Mouse (Mus musculus): ENCODE results near the gene Lrmda. TPM values are rescaled to one million over a fixed set of nuclear protein-coding genes. Genes with fewer than 3 reads are reported as not detected.

Gene Lrmda
- polyA plus RNA-seq, 1 experiment from 2014 or later, result 0.94 TPM

- Histone ChIP-seq H3K9me3 (replicated peaks; ENCODE audit: control insufficient read depth, low read length) (no peaks in the 10 kb centered on the region), H3K27me3 (ENCODE audit: control insufficient read depth, insufficient read depth, low read length) (no peaks in the 10 kb centered on the region), H3K9ac (ENCODE audit: low read length) (peak overlapping the region; percentile 99), H3K36me3 (ENCODE audit: control insufficient read depth, insufficient read depth, low read length) (0 out of 2 replicates have a peak, but pooled peaks cover 5% of the 10 kb centered on the region), H3K4me2 (ENCODE audit: low read depth, low read length) (peak overlapping the region; percentile 86), H3K4me3 (replicated peaks; ENCODE audit: low read length) (peak overlapping the region; percentile 98), H3K27ac (ENCODE audit: low read length) (peak overlapping the region; percentile 99), H3K4me1 (ENCODE audit: control insufficient read depth, insufficient read depth, low read length) (peaks cover 12% of the 10 kb centered on the region)
- no peak for ATAC-seq (ENCODE audit: insufficient read depth, low FRiP score)
- WGBS, result under 1% methylated on average over 60 of the region's 62 CpGs
Measured at GRCm38 (mm10) chr14:21985981-21986732, 33.4 kb upstream of the Lrmda start.

DNA sequence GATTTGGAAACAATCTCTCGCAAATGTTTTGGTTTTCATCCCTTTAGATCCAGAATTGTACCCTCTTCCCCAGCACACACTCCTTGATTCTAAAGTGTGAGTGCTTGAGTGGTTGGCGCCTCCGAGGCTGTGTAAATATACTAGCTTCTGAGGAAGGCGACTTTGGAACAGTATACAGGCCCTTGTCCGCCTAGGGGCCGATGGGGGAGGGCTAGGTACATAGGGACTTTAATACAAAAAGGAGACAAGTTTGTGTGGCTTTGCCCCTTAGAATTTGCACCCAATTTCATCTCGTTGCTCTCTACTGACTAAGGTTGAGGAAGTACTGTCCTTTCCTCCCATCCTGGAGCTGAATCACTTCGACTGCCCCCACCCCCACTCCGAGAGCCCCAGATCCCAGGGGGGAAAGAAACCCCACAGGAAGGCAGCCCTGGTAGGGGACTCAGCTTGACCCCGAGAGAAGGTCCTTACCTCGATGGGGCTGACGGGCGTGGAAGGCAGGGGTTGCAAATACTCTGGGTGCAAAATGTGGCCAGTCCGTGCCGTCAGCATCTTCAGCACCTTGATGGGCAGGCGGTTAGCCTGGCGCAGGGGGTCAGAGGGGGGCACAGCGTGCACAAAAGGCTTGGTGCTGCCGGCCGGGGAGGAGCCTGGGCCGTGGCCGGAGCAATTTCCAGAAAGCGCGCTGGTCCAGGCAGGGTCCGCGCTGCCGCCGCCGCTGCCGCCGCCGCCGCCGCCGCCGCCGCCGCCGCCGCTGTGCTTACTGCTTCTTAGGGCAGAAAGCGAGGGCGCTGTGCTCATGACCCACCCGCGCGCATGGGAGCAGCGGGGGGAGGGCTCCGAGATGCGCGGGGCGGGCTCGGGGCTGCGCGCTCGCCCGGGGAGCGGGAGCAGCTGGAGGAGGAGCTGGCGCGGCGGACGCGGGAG lies 32.5 kb upstream of the Lrmda start:
- Histone ChIP-seq H3K27me3 (ENCODE audit: control insufficient read depth, insufficient read depth, low read length) (no peaks in the 10 kb centered on the region), H3K4me2 (ENCODE audit: low read depth, low read length) (peak overlapping the region; percentile 86), H3K4me3 (replicated peaks; ENCODE audit: low read length) (peak overlapping the region; percentile 98), H3K9me3 (replicated peaks; ENCODE audit: control insufficient read depth, low read length) (no peaks in the 10 kb centered on the region), H3K4me1 (ENCODE audit: control insufficient read depth, insufficient read depth, low read length) (peaks cover 9% of the 10 kb centered on the region), H3K36me3 (ENCODE audit: control insufficient read depth, insufficient read depth, low read length) (0 out of 2 replicates have a peak, but pooled peaks cover 5% of the 10 kb centered on the region), H3K27ac (ENCODE audit: low read length) (peak overlapping the region; percentile 99), H3K9ac (ENCODE audit: low read length) (peak overlapping the region; percentile 99)
- ATAC-seq (ENCODE audit: insufficient read depth, low FRiP score), result peak; percentile 6; the same call in 1 of the 2 replicates
- WGBS, result under 1% methylated on average over 51 of the region's 61 CpGs

DNA sequence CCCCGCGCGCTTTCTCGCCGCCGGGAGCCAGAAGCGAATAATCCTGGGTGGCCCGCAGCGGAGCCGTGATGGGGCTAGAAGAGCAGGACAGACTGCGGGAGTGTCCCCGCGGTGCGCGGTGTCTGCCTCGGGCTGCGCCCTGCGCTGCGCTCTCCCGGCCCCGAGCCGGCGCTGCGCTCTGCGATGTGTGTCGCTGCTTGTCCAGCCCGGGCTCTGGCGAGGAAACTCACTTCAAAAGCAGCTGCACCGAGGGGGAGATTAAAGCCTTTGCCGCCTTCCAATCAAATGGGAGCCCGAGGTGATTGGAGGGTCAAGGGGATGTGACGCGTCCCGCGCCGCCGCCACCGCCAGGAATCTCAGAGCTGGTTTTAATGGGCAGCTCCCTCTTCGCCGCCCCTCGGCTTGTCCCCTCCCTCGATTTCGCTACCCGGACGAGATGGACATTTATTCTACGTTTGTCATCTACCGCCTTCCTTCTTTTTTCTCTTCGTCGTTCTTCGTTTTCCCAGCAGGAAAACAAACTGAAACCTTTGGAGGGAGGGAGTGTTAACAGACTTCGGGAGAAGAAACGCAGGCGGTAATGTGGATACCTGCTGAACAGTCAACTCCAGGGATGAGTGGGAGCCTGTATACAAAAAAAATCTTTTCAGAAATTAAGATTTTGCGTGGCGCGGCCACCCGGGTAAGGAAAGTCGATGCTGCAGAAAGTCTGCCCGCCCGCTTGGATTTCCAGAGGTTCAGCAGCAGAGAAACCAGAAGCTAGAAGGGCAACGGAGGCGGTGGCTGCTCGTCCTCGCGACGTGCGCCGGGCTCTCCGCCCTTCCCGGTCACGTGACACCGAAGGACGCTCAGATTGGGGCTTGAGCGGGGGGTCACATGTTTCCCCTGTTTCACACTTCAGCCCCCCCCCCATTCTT lies 31.6 kb upstream of the Lrmda start:
- Histone ChIP-seq H3K4me2 (ENCODE audit: low read depth, low read length) (peak overlapping the region; percentile 86), H3K27me3 (ENCODE audit: control insufficient read depth, insufficient read depth, low read length) (no peaks in the 10 kb centered on the region), H3K4me3 (replicated peaks; ENCODE audit: low read length) (peak overlapping the region; percentile 98), H3K4me1 (ENCODE audit: control insufficient read depth, insufficient read depth, low read length) (peaks cover 2% of the 10 kb centered on the region; the same call in 1 of the 2 replicates), H3K9me3 (replicated peaks; ENCODE audit: control insufficient read depth, low read length) (no peaks in the 10 kb centered on the region), H3K36me3 (ENCODE audit: control insufficient read depth, insufficient read depth, low read length) (0 out of 2 replicates have a peak, but pooled peaks cover 5% of the 10 kb centered on the region), H3K27ac (ENCODE audit: low read length) (peak overlapping the region; percentile 99), H3K9ac (ENCODE audit: low read length) (peak overlapping the region; percentile 99)
- peak; percentile 81 for ATAC-seq (ENCODE audit: insufficient read depth, low FRiP score)
- WGBS, result under 1% methylated on average over 73 of the region's 74 CpGs

GRCm38 (mm10) chr14:21988577-21989290 lies 30.8 kb upstream of the Lrmda start:
- Histone ChIP-seq H3K27ac (ENCODE audit: low read length) (peak overlapping the region; percentile 99), H3K9me3 (replicated peaks; ENCODE audit: control insufficient read depth, low read length) (no peaks in the 10 kb centered on the region), H3K4me2 (ENCODE audit: low read depth, low read length) (peak overlapping the region; percentile 86), H3K36me3 (ENCODE audit: control insufficient read depth, insufficient read depth, low read length) (0 out of 2 replicates have a peak, but pooled peaks cover 5% of the 10 kb centered on the region), H3K4me3 (replicated peaks; ENCODE audit: low read length) (peak overlapping the region; percentile 98), H3K27me3 (ENCODE audit: control insufficient read depth, insufficient read depth, low read length) (no peaks in the 10 kb centered on the region), H3K4me1 (ENCODE audit: control insufficient read depth, insufficient read depth, low read length) (peaks cover 6% of the 10 kb centered on the region; the same call in 1 of the 2 replicates), H3K9ac (ENCODE audit: low read length) (peak overlapping the region; percentile 83)
- WGBS, result under 1% methylated on average over 26 of the region's 26 CpGs
- ATAC-seq (ENCODE audit: insufficient read depth, low FRiP score), result no peak

- no peaks in the 10 kb centered on the region for H3K27me3 ChIP-seq (ENCODE audit: control insufficient read depth, insufficient read depth, low read length)
- H3K36me3 ChIP-seq (ENCODE audit: control insufficient read depth, insufficient read depth, low read length), result 0 out of 2 replicates have a peak, but pooled peaks cover 5% of the 10 kb centered on the region
- H3K27ac ChIP-seq (ENCODE audit: low read length), result peak within 1 kb of the TSS; percentile 99
- no peaks in the 10 kb centered on the region for H3K9me3 ChIP-seq (replicated peaks; ENCODE audit: control insufficient read depth, low read length)
- WGBS, result under 1% methylated on average over 37 of the region's 37 CpGs
- peak within 1 kb of the TSS; percentile 98 for H3K4me3 ChIP-seq (replicated peaks; ENCODE audit: low read length)
- peak; percentile 29; the same call in 1 of the 2 replicates for ATAC-seq (ENCODE audit: insufficient read depth, low FRiP score)
- H3K4me2 ChIP-seq (ENCODE audit: low read depth, low read length), result peak within 1 kb of the TSS; percentile 86
- peak within 1 kb of the TSS; percentile 83 for H3K9ac ChIP-seq (ENCODE audit: low read length)
- peaks cover 13% of the 10 kb centered on the region for H3K4me1 ChIP-seq (ENCODE audit: control insufficient read depth, insufficient read depth, low read length)
Measured at GRCm38 (mm10) chr14:21989291-21989913, 30.1 kb upstream of the Lrmda start, which contains the start of gene Zfp503. Zfp503 (minus strand) TSS chr14:21989601.

- peak overlapping the region; percentile 99 for H3K27ac ChIP-seq (ENCODE audit: low read length)
- H3K36me3 ChIP-seq (ENCODE audit: control insufficient read depth, insufficient read depth, low read length), result no peaks in the 10 kb centered on the region
- H3K27me3 ChIP-seq (ENCODE audit: control insufficient read depth, insufficient read depth, low read length), result no peaks in the 10 kb centered on the region
- ATAC-seq (ENCODE audit: insufficient read depth, low FRiP score), result no peak
- H3K4me1 ChIP-seq (ENCODE audit: control insufficient read depth, insufficient read depth, low read length), result peaks cover 13% of the 10 kb centered on the region
- H3K9ac ChIP-seq (ENCODE audit: low read length), result peak overlapping the region; percentile 83
- WGBS, result 7% methylated on average over 31 of the region's 31 CpGs
- peak overlapping the region; percentile 86 for H3K4me2 ChIP-seq (ENCODE audit: low read depth, low read length)
- H3K4me3 ChIP-seq (replicated peaks; ENCODE audit: low read length), result peak overlapping the region; percentile 98
- no peaks in the 10 kb centered on the region for H3K9me3 ChIP-seq (replicated peaks; ENCODE audit: control insufficient read depth, low read length)
Measured at GRCm38 (mm10) chr14:21990321-21991021, 29.0 kb upstream of the Lrmda start.

- peak; percentile 18 for ATAC-seq (ENCODE audit: insufficient read depth, low FRiP score)
- Histone ChIP-seq H3K27ac (ENCODE audit: low read length) (peak overlapping the region; percentile 99), H3K4me3 (replicated peaks; ENCODE audit: low read length) (peak overlapping the region; percentile 98), H3K4me1 (ENCODE audit: control insufficient read depth, insufficient read depth, low read length) (peaks cover 15% of the 10 kb centered on the region), H3K36me3 (ENCODE audit: control insufficient read depth, insufficient read depth, low read length) (no peaks in the 10 kb centered on the region), H3K9me3 (replicated peaks; ENCODE audit: control insufficient read depth, low read length) (no peaks in the 10 kb centered on the region), H3K9ac (ENCODE audit: low read length) (peak overlapping the region; percentile 83), H3K27me3 (ENCODE audit: control insufficient read depth, insufficient read depth, low read length) (no peaks in the 10 kb centered on the region), H3K4me2 (ENCODE audit: low read depth, low read length) (peak overlapping the region; percentile 86)
- 7% methylated on average over 26 of the region's 26 CpGs for WGBS
Measured at GRCm38 (mm10) chr14:21991251-21991780, 28.2 kb upstream of the Lrmda start.
